Mouse (Mus musculus) layer of hippocampus, adult 11-12 months (tissue): ENCODE measurements around the gene Casp8.
"Not testable (repeated sequence)": the region's sequence is repeated elsewhere in the genome, so short reads cannot be mapped to it uniquely, and the experiment has no call there.

Experiments used
- DNase-seq: peaks from one replicate; pipeline ENCODE4 v3.0.0; 2022; ENCODE audit warnings: low spot score

Gene Casp8

DNA sequence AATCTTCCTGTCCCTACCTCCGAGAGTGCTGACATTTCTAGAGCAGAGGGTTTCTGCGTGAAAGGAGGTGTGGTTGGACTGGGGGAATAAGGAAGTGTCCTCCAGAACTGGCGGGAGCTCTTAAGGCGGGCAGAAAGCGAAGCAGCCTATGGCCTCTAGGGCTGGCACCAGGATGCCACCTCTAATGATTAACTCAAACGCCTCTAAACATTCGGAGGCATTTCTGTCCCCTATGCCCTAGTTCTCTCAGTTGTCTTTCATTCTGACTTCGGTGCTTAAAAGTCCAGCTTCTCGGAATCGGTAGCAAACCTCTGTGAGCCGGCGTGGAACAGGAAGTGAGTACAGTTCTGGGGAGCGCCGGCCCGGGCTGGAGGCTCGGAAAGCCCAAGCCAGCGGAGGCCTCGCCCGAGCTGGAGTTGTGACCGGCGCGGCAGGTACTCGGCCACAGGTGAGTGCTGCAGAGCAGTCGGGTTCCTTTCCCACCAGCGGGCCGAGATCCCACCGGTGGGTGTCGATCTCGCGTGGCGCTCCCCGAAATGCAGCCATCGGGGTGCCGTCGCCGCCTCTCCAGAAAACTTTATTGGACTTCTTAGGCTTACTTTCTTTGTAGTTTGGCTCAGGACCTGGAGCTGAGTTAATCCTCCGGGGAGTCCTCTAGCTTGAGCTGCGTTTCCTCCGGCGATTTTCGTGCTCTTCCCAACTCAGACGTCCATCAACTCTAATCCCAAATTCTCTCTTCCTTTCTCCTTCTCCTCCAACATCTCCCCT is at the start of gene Casp8:
TSS of gene Casp8 (plus strand) at position 84 of the 768 bp plus-strand sequence.
- DNase-seq, result no peak

DNA sequence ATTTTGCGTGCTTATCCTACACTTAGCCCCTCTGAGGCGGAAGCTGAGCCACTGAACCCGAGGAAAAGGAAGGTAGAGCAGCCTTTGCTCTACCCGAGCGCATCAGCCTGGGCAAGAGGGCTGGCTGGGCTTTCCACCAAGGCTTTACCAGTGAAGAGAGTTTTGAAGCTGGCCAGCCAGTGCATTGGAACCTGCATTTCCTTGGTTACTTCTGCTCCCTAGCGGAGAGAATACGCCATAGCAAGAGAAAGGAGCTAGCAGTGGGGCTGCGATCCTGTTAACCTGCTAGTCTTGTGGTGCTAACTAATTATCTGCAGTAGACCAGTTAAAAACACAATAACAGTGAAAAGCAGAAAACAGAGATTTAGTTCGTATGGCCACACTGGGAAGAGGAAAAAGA is 48.3 kb upstream of the Casp8 start:
- peak; percentile 74 for DNase-seq

DNA sequence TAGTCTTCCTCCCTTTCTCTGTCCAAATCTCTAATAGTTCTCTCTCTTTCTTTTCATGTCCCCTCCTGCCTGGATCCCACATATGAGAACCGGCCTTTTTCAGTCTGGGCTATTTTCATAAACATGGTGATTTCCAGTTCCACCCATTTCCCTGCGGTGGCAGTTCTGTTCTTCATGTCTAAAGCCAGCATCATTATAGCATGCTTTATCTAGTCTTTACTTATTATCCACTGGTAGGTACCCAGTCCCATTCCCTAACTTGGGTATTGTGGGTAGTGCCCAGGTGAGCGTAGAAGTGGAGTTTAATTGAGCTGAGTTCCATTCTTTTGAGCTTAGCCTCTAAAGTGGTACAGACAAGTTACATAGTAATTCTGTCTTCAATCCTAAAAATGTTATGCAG is 35.7 kb upstream of the Casp8 start:
- DNase-seq, result no peak

DNA sequence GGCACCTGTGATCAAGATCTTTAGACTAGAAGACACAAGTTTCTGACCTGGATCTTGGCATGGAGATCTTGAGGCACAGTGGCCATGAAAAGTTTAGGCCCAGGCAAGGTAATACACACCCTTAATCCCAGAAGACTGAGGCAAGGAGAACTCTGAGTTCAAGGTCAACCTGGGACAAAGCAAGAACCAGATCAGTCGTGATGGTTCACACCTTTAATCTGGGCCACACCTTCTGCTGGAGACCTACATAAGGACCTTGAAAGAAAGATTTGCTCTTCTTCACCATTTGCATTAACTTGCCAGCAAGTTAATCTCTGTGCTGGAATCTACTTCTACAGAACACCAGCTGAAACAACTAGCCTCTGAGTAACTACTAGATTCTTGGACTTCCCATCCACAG is 34.6 kb upstream of the Casp8 start:
- no peak for DNase-seq

DNA sequence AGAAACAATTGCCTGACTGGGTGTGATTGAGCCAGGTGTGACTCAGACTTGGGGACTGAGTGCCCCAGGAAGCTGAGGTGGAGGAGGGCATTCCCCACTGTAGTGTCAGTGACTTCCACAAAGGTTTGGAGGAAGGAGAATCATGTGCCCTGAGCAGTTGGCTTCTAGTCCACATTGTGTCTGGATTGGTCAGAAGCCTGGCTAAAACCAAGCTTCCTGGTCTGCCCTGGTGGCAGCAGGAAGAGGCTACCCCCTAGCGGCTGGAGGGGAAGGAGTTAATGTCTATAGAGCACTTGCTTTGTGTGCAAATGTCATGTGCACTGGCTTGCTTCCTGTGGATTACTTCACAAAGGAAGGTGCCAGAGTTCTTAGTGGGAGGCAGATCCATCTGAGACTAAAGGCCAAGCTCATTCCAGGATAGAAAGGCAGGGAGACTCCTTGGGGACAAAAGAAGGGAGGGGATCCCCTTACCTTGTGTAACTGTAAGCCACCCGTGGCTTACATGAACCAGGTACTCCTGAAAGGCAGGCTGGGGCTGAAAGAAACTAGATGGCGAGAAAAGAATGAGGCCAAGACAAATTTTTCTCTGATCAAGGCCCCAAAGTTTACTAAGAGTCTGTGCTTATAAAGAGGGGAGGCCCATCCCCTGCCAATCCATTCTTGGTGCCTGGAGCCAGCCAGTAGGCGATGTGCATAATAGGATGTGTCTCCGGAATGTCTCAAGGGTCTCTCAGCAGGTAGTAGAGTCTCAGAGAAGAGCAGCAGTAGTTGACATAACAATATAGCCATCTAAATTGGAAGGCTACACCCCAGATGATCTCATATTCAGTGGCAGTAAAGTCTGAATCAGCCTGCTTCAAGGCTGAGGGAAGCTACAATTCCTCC is 33.5 kb upstream of the Casp8 start:
- DNase-seq, result not testable (repeated sequence)

DNA sequence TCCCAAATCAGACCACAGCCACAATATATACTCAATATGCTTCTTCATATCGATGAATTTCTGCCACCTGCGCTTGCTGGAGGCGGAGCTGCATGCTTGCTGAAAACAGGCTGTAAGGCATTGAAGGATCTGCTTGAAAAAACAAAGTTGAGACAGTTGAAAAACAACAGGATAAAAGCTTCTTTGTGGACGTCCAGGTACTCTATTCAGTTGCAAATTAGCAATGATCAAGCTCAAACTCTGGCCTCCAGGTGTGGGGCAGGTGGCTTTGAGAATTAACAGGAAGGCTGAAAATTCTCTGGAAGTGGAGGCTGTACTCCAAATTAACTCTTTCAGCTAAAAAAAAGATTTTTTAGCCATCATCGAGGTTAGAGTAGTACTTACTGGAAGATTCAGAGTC is 32.6 kb upstream of the Casp8 start:
- DNase-seq, result no peak

DNA sequence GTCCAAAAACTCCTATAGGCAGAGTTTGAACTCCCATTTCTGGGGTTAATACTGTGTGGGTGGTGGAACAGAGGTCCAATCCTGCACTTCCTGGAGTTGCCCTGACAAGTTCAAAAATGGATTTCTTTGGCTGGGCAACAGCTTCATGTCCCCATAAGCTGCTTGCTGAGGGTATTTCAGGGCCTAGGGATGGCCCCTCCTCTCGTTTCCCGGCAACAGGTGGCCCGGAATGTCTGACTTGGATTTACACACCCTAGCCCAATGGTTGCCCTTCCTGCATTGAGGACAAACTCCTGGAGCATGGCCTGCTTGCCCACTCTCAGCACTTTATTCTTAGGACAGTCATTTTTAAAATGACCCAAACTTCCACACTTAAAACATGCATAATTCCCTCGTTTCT is 28.7 kb upstream of the Casp8 start:
- not testable (repeated sequence) for DNase-seq

DNA sequence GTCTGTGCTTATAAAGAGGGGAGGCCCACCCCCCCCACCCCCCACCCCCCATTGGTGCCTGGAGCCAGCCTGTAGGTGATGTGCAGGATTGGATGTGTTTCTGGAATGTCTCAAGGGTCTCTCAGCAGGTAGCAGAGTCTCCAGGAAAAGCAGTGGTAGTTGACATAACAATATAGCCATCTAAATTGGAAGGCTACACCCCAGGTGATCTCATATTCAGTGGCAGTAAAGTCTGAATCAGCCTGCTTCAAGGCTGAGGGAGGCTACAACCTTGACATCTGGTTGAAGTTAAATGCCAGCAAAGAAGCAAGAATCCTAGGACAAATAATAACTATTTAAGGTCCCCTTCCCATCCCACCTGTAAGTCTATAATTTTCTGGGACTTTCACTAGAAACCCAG is 26.0 kb upstream of the Casp8 start:
- no peak for DNase-seq

DNA sequence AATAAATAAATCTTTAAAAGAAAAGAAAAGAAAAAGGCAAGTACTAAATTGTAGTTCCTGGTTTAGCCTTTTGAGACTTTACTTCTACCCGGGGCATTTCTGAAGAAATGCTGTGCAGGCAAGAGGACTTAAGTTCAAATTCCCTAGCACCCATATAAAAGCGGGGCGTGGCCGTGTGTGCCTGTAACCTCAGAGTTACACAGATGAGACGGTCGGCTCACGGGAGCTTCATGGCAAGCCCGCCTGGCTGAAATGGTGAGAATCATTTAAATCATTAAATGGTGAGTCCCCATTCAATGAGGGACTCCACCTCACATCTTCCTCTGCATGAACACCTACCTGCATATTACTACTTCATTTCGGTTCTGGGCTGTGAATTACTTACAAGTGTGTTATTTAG is 25.5 kb upstream of the Casp8 start:
- DNase-seq, result no peak

DNA sequence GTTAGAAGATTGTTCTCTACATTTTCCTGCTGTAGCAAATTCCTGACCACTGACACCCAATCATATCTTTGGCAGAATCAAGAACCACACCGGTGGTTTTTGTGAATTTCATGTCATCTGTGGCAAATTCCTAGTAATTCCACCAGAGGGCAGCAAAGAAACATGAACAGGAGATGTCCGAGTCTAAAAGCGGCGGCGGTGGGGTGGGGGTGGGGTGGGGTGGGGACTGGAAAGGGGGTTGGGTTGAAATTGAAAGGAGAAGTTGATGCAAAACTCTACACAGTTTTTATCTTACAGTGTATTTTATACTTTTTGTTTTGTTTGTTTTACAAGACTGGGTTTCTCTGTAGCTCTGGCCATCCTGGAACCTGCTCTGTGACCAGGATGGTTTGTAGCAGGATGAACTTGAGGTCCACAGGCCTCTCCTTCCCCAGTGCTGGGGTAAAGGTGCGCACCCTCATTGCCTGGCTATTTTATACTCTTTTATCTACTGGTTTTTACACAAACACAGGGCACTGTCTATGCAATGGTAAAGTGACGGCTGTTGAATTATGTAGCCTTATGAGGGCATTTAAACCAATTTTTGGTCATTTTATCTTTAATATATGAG is 25.0 kb upstream of the Casp8 start:
- peak; percentile 75 for DNase-seq

DNA sequence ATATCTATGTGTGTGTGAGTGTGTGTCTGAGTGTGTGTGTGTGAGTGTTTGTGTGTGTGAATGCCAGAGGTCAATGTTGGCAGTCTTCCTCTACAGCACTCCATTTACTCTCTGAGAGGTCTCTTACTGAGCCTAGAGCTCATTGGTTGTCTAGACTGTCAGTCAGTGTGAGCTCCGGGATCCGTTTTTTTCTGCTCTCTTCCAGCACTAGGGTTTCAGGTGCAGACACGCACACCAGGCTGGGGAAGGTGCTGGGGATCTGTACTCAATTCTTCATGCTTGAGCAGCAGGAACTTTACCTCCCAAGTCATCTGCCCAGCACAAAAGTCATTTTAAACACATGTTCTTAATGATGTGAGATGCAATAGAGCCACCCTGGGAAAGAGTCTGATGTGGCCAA is 23.1 kb upstream of the Casp8 start:
- no peak for DNase-seq

DNA sequence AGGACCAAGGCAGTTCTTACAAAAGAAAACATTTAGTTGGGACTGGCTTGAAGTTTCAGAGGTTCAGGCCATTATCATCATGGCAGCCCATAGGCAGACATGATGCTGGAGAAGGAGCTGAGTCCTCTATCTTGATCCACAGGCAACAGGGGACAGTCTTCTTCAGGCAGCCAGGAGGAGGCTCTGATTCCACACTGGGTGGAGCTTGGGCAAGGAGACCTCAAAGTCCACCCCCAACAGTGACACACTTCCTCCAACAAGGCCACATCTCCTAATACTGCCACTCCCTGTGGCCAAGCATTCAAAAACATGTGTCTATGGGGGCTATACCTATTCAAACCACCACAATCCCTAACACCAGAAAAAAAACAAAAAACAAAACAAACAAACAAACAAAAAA is 21.9 kb upstream of the Casp8 start:
- no peak for DNase-seq

DNA sequence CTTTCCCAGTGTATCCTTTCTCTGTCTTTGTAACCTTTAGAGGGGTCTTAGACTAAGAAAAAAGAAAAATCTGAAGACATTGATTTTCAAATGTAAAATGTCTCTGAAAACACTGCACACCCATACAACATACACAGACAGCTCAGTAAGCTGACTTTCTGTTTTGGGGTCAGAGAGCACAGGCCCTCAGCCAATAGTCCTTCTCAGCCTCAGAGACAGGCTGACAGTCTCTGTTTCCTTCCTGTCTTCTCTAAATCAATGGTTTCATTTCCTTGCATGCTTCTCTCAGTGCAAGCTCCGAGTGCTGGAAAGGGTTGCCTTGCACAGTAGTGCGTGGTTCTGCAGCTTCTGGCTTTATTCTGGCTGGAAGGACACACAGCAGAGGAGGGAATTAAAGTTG is 21.3 kb upstream of the Casp8 start:
- no peak for DNase-seq

DNA sequence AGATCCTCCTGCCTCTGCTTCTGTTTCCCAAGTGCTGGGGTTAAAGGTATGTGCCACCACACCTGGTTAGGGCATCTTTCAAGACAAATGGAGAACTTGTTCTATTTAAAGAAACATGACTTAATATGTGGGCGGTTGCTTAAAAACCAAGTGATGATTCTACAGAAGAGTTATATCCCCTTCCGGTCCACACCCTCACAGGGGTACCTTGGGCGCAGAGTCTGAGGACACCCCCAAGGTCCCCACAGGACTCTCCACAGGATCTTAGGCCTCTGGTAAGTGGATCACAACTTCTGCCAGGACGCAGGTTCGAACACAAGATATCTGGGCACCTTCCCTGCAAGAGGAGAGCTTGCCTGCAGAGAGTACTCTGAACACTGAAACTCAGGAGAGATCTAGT is 19.8 kb upstream of the Casp8 start:
- no peak for DNase-seq

DNA sequence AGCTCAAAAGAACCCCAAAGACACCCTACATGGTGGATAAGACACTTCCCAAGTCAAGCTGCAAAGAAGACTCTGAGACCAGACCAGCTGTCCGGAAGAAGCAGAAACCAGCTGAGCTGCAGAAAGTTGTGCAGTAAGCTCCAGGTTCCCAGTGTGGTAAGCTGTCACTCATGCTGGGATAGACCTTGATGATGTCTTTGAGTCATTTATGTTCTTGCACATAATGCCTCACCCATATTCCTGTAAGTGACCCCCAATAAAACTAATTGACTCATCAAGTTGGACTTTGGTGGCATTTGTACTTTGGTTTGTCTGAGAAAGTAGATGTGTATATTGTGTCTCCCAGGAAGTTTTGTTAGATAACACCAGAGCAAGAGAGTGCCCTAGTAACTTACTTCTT is 17.6 kb upstream of the Casp8 start:
- no peak for DNase-seq

DNA sequence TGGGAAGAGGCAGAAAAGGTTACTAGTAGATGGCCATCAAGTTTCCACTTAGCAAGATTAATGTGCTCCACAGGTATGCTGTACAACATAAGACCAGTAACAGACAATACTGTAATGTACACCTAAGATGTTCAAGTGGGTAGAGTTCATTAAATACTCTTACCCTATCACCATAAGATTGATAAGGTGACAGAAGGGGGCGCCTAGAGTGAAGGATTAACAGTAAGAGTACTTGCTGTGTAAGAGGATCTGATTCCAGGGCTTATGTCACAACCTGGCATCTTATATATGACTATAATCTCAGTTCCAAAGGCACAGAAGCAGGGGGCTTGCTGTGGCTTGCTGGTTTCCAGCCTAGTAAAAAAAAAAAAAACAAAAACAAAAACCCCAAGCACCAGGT is 16.9 kb upstream of the Casp8 start:
- DNase-seq, result no peak

DNA sequence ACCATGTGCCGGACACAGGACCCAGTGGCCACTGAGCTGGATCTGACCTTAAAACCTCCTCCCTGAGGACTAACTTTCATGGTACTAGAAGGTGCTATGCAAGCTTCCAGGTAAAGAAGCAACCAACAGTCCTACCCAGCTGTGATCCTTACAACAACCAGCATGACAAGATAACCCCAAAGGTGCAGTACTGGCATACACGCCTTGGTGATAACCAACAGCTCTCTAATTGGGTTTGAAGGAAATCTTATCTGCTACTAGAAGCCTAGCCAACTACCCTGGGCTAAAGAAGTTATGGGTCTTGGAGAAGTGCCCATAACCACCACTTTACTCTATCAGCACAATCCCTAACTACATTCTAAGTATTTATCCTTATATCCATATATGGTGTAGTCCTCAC is 8.9 kb upstream of the Casp8 start:
- no peak for DNase-seq

DNA sequence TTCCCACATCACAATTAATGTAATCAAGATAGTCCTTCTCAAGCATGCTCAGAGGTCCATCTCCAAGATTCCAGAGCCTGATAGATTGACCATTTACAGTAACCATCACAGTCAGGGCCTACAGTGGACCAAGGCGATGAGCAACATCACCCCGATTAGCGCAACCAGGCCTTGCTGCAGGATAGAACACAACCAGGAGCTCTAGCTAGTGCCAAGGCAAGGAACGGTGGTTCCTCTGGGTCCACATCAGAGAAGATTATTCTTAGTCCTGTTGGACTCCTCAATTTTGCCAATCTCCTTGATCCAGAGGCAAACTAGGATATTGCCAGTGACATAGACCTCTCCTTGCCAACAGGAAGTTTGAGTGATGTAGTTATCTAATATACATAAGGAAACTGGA is 6.8 kb upstream of the Casp8 start:
- no peak for DNase-seq

DNA sequence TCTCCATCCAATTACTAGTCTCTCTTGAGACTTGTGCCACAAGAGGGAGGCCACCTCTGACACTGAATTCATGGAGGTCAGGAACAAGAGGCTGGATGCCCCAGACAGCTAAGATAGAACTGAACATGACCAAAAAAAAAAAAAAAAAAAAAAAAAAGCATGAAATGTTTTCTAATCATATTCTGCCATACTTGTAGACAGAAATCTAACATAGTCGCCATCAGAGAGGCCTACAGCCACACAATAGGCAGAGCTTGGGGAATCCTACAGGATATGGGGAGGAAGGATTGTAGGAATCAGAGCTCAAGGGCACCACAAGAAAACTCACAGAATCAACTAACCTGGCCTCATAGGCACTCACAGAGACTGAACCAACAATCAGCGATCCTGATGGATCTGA is 469 bp upstream of the Casp8 start:
- no peak for DNase-seq

DNA sequence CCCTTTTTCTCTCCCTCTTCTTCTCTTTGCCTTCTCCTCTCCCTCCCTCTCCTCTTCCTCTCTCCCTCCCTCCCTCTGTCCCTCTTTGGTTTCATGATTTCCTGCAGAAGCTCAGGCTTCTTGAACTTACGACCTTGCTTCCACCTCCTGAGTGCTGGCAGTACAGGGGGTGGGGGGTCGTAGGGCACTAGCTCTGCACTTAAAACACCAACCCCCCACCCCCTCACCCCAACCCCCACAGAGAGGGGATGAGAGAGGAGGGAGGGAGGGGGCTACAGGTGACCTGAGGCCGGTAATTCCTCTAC is 837 bp downstream of the Casp8 start:
- DNase-seq, result no peak

DNA sequence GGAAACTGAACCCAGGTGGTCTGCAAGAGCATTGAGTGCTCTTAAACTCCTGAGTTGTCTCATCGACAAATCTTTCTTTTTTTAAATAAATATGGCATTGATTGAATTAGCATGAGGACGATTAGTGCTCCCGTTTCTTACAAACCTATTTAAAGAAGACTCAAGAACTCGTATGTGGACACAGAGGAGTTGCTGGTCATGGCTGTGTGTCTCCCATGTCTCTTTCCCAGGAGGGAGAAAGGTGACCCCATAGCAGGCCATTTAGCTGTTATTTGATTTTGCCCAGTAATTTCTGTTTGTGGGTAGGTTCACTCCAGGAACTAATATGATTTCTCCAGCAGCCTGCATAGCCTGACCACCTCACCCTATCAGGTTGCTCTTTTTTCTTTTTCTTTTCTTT is 1.7 kb downstream of the Casp8 start:
- no peak for DNase-seq

DNA sequence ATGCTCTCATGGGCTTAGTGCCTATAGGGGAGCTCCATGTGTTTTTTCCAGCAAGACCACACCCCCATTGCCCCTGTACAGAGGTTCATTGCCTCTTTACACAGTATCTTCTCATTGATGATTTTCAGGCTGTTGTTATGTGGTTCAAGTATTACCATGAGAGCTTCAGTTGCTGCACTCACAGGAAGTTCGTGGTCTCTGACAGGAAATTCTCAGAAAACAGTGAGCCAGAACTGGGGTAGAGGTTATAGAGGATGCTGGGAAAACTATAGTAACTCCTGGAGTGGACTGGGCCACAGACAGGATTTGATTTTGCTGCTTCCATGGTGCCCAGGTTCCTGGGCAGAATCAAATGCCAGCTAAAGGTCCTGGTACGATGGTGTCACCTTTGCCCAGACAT is 2.2 kb downstream of the Casp8 start:
- no peak for DNase-seq

DNA sequence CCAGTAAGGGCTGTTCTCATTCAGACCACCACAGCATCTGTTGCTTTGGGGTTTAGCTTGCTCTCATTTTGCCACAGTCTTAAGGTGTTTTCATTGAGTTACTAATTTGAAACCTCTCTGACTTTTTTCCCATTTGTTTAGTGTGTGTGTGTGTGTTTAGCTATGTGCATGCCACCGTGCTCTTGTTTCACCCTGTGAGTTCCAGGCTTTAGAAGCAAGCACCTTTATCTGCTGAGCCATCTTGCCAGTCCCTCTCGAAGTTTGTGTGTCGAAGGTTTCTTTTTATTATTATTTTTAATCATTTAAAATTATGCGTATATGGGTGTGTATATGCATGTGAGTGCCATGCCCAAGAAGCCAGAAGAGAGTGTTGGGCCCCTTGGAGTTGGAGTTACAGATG is 3.7 kb downstream of the Casp8 start:
- DNase-seq, result no peak
